Mouse (Mus musculus): Measurements from ENCODE around the gene Tmem132a.

DNA sequence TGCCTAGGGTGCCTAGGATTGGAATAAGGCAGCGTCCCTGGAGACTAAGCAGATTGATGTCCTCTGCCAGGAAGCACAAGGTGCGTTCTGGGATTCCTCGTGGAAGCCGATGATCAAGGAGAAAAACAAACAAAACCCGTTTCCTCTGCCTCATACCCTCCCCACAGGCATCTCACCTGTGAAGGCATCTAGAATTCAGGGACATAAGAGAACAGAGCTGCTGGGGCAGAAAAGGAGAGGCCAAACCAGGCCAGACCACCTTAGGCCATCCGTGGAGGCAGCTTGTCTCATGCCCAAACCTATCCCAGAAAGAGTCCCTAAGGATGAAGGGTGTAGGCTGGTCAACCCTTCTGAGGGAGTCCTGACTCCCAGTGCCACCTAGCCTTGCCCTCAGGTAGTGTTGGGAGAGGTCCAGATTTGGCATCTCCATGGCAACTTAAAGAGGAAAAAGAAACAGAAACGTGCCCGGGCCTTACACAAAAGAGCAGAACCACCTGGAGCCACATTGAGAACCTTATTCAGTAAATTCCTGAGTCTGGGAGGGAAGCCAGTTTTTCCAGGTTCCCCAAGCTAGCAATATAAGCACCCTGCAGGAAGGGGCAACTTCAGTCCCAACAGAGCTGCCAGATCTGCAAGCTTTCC, at the start of gene Tmem132a:
- TF ChIP-seq CHD2 (IDR thresholded peaks at IDR 0.05; ENCODE audit: low read length) (no peak), CHD1 (IDR thresholded peaks at IDR 0.05; ENCODE audit: low read depth, low read length) (no peak), POLR2A (IDR thresholded peaks at IDR 0.05; ENCODE audit: low read depth, low read length) (no peak), TCF12 (IDR thresholded peaks at IDR 0.05; ENCODE audit: low read depth, low read length) (no peak), POLR2AphosphoS2 (IDR thresholded peaks at IDR 0.05; ENCODE audit: low read depth, low read length) (no peak), ZC3H11A (IDR thresholded peaks at IDR 0.05; ENCODE audit: low read depth, low read length) (no peak), BHLHE40 (IDR thresholded peaks at IDR 0.05; ENCODE audit: low read depth, low read length) (no peak), CTCF (conservative IDR thresholded peaks at IDR 0.05 in 1 of 2, IDR thresholded peaks at IDR 0.05 in 1 of 2; ENCODE audit: low read depth in 2 of 2, low read length in 2 of 2) (no peak), ELF1 (IDR thresholded peaks at IDR 0.05; ENCODE audit: low read depth, low read length) (no peak), USF1 (IDR thresholded peaks at IDR 0.05; ENCODE audit: low read depth, low read length) (no peak), MAFK (IDR thresholded peaks at IDR 0.05; ENCODE audit: insufficient replicate concordance, low read length) (no peak), TBP (conservative IDR thresholded peaks at IDR 0.05; ENCODE audit: low read depth, low read length) (no peak)
